Mouse (Mus musculus): ENCODE data around the gene Tespa1.

GRCm38 (mm10) chr10:130322062-130322461 is 608 bp upstream of the Tespa1 start:
- no peak for TF ChIP-seq CTCF (conservative IDR thresholded peaks at IDR 0.05; ENCODE audit: low read length)
- no peak for TF ChIP-seq NANOG (IDR thresholded peaks at IDR 0.05; ENCODE audit: borderline replicate concordance, low read length)
- no peak for TF ChIP-seq POU5F1 (IDR thresholded peaks at IDR 0.05; ENCODE audit: borderline replicate concordance, low read length)
